Mouse (Mus musculus) embryo, embryonic 9.5 days (tissue): ENCODE data around the gene Morf4l1.
"Not testable (repeated sequence)": the region's sequence is repeated elsewhere in the genome, so short reads cannot be mapped to it uniquely, and the experiment has no call there.

Experiments
- DNase-seq: peaks from one replicate; pipeline ENCODE4 v3.0.0-alpha.2; 2017; ENCODE audit errors: extremely low spot score

Gene Morf4l1

GRCm38 (mm10) chr9:90113651-90114566, 665 bp downstream of the Morf4l1 start:
- DNase-seq, result peak; percentile 85

- DNase-seq, result no peak
Measured at GRCm38 (mm10) chr9:90113151-90113550, 1.4 kb downstream of the Morf4l1 start.

DNA sequence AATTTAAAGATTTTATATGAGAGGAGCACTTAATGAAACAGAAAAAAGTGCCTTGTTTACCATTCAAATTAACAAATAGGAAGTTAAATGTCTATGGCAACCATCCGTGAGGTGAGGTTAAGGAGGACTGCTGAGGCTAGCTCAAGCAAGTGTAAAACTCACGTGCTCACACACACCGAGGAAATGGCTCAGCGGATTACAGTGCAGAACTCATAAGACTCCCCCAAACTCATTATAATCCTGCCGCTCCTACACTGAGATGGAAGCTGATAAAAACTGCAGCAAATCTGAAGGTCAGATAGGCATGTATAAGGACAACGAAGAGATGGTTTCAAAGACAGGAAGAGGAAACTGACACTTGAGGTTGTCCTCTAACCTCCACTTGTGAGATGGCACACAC, 5.2 kb downstream of the Morf4l1 start:
- no peak for DNase-seq

- no peak for DNase-seq
Measured at GRCm38 (mm10) chr9:90108272-90108671, 6.3 kb downstream of the Morf4l1 start.

DNA sequence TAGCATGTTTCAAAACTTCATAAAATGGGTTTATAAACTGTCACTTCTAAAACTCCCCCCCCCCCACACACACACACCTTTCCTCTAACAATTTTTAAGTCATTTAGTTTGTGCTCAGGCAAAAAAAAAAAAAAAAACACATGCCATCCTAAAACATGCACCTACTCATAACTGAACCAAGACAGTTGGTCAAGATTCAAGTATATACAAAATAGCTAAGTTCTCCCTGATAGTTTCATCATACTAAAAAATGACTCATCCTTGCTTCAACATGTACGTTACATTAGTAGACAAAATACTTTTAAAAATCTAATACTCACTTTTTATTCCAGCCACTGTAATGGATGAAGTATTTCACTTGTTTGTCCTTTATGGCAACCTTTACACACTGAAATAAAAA, 7.7 kb downstream of the Morf4l1 start:
- DNase-seq, result no peak

- no peak for DNase-seq
Measured at GRCm38 (mm10) chr9:90105462-90105861, 9.1 kb downstream of the Morf4l1 start.

DNA sequence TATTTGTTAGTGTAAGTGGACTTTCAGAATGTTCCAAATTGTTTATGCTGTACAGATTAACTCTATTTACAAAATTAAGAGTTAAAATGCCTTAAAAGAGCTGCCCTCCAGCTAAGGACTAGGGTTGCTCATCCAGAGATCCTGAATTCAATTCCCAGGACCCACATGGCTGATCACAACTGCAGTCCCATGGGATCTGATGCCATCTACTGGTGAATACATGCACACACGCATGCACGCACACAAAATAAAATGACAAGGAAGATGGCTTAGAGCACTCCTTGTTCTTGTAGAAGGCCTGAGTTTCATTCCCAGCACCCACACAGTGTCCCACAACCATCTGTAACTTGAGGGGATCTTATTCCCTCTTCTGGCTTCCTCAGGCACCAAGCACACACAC, 13.8 kb downstream of the Morf4l1 start:
- no peak for DNase-seq

DNA sequence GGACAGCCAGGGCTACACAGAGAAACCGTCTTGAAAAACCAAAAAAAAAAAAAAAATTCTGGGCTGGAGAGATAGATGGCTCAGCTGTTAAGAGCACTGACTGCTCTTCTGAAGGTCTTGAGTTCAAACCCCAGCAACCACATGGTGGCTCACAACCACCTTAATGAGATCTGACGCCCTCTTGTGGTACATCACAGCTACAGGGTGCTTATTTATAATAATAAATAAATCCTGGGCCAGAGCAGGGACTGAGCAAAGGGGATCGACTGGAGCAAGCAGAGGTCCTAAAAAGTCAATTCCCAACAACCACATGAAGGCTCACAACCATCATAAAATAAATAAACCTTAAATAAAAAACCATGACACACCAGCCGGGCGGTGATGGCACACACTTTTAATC, 15.6 kb downstream of the Morf4l1 start:
- DNase-seq, result no peak

DNA sequence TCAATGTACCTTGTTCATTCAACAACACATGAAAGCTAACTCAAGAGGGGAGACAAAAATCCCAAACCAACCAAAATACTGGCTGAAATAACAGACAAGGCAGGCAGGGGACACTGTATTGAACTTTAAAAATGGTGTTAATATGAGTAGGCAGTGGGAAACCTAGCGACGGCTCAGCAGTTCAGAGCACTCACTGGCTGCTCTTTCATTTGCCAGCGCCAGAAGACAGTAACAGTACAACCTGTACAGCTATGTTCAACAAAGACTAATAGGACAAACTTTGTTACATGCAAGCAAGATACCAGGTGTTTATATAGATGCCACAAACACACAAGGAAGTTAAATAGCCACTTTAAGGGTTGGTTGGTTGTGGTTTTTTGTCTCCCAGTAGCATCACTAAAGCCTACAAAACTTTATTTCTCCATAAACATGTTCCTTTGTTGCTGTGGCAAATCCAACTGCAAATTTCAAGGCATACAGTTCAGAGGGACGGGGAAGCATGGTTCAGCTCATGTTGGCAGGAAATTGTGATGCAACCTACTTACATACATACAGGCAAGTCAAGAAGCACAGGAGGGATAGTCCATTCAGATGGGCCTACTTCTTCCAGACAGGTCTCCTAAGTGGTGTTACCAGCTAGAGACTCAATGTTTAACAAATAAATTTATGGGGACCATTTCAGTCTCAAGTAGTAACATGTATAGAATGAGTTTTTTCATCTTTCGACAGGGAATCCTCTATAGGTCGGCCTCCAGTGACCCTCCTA, 25.1 kb downstream of the Morf4l1 start:
- DNase-seq, result no peak

DNA sequence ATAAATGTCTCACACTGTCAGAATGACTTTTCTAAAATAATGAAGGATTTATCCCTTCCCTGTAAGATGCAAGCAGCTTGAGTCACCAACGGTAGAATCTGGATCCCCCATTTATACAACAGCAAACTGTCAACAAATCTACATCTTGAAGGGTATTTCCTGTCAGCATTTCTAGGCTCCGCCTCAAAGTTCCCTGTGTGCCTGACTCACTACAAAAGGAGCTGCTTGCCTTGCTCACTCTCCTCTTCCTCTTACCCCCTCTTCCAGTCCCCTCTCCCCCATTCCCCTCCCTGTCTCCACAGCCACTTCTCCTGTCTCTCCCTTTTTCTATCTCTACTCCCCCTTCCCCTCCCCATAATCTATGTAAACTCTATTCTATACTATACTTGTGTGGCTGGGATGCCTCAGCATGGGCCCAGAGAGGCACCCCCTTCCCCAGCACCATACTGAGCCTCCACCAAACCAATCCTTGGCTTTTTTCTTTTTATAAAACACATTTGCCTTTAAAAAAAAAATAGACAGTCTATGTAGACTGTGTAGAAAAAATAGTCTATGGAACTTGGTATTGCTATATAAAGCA, 26.6 kb downstream of the Morf4l1 start:
- no peak for DNase-seq

GRCm38 (mm10) chr9:90084766-90085468, 29.7 kb downstream of the Morf4l1 start:
- DNase-seq, result no peak

DNA sequence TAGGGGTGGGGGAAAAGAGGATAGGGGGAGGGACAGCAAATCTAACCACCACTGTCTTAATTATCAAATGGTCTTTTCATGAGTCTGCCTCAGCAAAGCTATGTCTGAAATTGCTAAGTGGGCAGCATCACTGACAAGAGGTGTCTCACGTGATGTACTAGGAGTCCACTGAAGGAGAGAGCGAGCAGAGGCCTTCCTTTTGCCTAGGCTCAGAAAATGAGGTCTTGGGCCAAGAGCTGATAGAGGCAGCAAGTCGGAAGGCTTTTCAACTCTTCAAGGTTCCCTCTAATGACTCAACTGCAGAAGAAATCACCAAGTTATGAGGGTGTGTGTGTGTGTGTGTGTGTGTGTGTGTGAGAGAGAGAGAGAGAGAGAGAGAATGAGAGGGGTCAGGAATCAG, 30.4 kb downstream of the Morf4l1 start:
- DNase-seq, result no peak

DNA sequence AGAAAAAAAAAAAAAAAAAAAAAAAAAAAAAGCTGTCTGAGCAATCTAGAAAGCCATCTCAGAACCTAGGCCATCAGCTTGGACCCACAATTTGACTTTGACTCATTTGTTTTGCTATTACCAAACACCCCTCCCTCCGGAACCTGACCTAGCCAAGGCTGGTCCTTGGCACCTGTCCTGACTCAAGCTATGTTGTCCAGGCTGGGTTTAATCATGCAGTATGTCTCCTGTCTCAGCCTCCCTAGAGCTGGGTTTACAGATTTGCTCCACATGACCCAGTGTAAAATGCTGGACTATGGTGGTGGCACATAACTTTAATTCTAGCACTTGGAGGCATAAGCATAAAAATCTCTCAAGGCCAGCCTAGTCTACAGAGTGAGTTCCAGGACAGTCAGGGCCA, 31.6 kb downstream of the Morf4l1 start:
- DNase-seq, result no peak

DNA sequence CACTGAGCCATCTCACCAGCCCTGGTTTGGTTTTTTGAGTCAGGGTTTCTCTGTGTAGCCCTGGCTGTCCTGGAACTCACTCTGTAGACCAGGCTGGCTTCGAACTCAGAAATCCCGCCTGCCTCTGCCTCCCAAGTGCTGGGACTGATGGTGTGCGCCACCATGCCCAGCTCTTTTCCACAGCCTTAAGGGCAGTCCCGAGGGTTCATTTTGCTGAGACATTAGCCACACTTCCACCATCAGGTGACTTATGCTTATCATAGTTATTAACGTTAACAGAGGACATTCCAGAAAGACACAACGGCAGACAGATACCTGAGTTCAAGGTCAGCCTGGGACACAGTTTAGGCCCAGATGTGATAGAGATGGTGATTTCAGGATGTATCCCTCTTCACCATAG, 32.6 kb downstream of the Morf4l1 start:
- DNase-seq, result not testable (repeated sequence)

DNA sequence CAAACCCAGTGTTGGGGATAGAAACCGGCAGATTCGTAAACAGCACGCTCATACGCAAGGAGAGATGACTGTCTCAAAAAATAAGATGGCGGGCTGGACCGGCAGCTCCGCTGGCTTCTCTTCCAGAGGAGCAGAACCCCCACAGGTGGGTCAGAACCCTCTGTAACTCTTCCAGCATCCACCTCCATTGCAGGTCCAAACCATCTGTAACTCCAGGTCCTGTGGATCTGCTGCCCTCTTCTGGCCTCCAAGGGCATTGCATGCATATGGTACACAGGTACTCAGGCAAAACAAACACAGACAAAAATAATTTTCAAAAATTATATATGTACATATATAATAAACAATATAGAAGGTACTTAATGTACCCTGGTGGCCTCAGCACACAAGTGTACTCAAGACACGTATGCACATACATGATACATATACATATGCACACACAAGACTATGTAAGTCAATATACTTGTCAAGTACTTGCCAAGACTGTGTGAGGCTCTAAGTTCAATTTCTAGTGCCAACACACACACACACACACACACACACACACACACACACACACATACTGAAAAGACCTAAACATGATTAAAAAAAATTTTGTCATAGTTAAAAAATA, 37.6 kb downstream of the Morf4l1 start:
- peak; percentile 61 for DNase-seq

GRCm38 (mm10) chr9:90076131-90076530, 38.4 kb downstream of the Morf4l1 start:
- DNase-seq, result no peak

DNA sequence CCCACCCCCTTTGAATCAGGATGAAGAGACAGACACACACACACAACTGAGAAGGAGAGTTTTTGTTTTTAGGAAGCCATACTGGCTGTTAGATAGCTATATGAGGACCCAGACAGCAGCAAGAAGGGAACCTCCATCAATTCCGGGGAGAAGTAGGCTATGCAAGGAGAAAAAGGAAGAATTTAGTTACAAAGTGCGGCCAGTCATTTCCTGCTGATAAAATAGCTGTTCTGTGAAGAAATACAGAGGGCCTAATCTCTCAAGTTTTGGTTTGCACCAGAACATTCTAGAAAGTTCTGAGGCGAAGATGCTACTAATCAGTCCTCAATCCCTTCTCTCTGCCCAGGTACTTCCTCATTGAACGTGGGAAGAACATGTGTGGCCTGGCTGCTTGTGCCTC, 39.2 kb downstream of the Morf4l1 start:
- DNase-seq, result no peak

DNA sequence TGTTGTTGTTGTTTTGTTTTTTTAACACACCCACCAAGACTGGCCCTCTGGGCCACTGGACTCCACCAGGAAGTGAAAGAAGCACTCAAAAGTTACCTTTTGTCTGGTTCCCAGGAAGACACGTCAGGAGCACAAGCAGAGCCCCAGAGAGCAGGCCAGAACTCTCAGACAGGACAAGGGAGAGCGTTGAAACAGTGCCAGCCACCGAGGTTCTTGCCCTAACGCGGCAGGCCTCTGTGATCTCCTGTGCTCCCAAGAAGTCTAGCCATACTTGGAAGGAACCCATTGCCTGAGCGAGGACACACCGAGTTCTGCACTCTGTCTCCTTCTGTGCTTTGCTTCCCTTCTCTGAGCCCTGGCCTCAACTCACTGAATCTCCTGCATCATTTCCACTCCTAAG, 44.4 kb downstream of the Morf4l1 start:
- DNase-seq, result no peak

DNA sequence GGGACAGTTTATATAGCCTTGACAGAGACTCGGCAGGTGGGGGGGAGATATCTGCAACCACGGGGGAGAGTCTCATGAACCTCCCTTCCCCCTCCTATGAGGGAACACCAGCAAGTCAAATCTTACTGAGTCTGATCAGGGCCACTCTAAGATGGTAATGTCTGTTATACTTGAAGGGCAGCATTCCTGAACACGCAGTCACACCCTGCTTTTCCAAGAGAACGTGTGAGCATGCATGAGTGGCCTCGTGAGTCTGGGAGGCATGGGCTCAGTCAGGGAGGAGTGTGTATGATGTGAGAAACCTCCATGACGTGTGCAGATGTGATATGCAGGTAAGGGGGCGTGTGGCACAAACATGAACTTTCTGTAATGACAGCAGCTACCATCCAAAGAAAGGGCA, 45.1 kb downstream of the Morf4l1 start:
- no peak for DNase-seq

DNA sequence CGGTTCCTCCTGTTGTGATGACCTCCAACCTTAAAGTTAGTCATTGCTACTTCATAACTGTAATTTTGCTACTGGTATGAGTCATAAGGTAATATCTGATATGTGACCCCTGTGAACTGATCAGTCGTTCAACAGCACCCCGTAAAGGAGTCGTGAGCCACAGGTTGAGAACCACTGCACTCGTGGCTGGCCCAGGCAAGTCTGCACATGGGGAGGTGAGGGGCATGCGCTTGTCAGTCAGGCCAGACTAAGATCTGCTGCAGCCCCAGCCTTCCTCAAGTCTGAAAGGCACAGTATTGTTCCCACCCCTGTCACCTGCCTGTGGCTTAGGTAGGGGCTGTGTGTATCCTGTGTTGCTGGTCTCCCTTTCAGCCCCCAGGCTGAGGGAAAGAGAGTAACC, 45.8 kb downstream of the Morf4l1 start:
- no peak for DNase-seq

DNA sequence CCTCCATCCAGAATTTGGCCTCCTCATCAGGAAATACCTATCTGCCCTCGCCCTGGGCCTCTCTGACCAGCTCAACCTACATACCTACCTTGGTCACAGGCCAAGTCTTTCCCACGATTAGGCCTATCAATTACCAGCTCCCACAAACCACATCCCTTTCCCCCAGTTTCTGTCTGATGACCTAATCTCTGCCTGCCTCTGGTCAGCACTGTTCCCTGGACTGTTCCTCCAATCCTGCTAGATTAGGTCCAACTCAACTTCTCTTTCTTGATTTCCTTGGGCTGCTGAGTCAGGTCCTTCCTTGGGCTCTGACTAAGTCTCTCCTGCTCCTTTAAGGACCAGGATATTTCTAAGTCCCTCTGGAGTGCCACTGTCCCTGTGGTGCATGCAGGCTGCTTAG, 47.2 kb downstream of the Morf4l1 start:
- no peak for DNase-seq

- not testable (repeated sequence) for DNase-seq
Measured at GRCm38 (mm10) chr9:90060932-90061331, 53.6 kb downstream of the Morf4l1 start.
